Mouse (Mus musculus) right cerebral cortex, postnatal 4 days (tissue): ENCODE measurements around the gene Kmt5a.
A peak's percentile ranks its signal among the peaks of the same experiment; 100 is the strongest.
"Not testable (repeated sequence)": the region's sequence is repeated elsewhere in the genome, so short reads cannot be mapped to it uniquely, and the experiment has no call there.

Experiments used
- DNase-seq: peaks from one replicate; pipeline ENCODE4 v3.0.0-alpha.2; 2022

Kmt5a gene

GRCm38 (mm10) chr5:124446301-124446881 lies 6.7 kb downstream of the Kmt5a start:
- DNase-seq: no peak

GRCm38 (mm10) chr5:124449494-124449893 lies 9.8 kb downstream of the Kmt5a start:
- no peak for DNase-seq

GRCm38 (mm10) chr5:124450051-124450450 lies 10.3 kb downstream of the Kmt5a start:
- no peak for DNase-seq

GRCm38 (mm10) chr5:124450641-124451340 lies 11.1 kb downstream of the Kmt5a start:
- no peak for DNase-seq

- DNase-seq: no peak
Measured at GRCm38 (mm10) chr5:124452494-124453228, 12.9 kb downstream of the Kmt5a start.

- peak; percentile 39 for DNase-seq
Measured at GRCm38 (mm10) chr5:124453339-124454081, 13.8 kb downstream of the Kmt5a start.

- DNase-seq: no peak
Measured at GRCm38 (mm10) chr5:124454082-124454419, 14.3 kb downstream of the Kmt5a start.

- DNase-seq: no peak
Measured at GRCm38 (mm10) chr5:124456762-124457161, 17.0 kb downstream of the Kmt5a start.

- not testable (repeated sequence) for DNase-seq
Measured at GRCm38 (mm10) chr5:124460922-124461321, 21.2 kb downstream of the Kmt5a start.

- DNase-seq: no peak
Measured at GRCm38 (mm10) chr5:124462297-124463025, 22.7 kb downstream of the Kmt5a start.

GRCm38 (mm10) chr5:124463462-124463861 lies 23.7 kb downstream of the Kmt5a start:
- DNase-seq: no peak

GRCm38 (mm10) chr5:124464905-124465304 lies 25.2 kb downstream of the Kmt5a start:
- no peak for DNase-seq

GRCm38 (mm10) chr5:124467766-124468165 lies 28.0 kb downstream of the Kmt5a start:
- no peak for DNase-seq

GRCm38 (mm10) chr5:124468365-124468764 lies 28.6 kb downstream of the Kmt5a start:
- DNase-seq: no peak

GRCm38 (mm10) chr5:124469486-124469885 lies 29.8 kb downstream of the Kmt5a start:
- no peak for DNase-seq

GRCm38 (mm10) chr5:124470591-124471171 lies 31.0 kb downstream of the Kmt5a start:
- no peak for DNase-seq

- no peak for DNase-seq
Measured at GRCm38 (mm10) chr5:124478873-124479204, 39.1 kb downstream of the Kmt5a start.

- no peak for DNase-seq
Measured at GRCm38 (mm10) chr5:124480119-124480518, 40.4 kb downstream of the Kmt5a start.

- no peak for DNase-seq
Measured at GRCm38 (mm10) chr5:124481714-124482113, 42.0 kb downstream of the Kmt5a start.

GRCm38 (mm10) chr5:124482436-124482965 lies 42.8 kb downstream of the Kmt5a start:
- no peak for DNase-seq

- DNase-seq: peak; percentile 88
Measured at GRCm38 (mm10) chr5:124482966-124483654, 43.4 kb downstream of the Kmt5a start, which contains the start of gene Snrnp35. Gene Snrnp35, plus strand, starts transcription at chr5:124483134.
